Mouse (Mus musculus): ENCODE measurements around the gene Prc1.

DNA sequence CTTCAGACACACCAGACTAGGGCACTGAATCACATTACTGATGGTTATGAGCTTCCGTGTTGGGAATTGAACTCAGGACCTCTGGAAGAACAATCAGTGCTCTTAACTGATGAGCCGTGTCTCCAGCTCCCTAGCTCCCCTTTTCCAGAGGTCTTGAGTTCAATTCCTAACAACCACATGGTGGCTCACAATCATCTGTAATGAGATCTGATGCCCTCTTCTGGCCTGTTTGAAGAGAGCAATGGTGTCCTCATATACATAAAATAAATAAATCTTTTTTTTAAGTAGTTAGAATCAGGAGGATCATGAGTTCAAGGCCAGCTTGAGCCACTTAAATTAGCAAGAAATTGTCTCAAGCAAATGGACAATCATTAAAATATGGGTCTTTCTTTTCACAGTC lies 38.3 kb upstream of the Prc1 start:
- TF ChIP-seq SRF (IDR thresholded peaks at IDR 0.05; ENCODE audit: control insufficient read depth, insufficient read length, low read depth) (no peak), MYOD1 (IDR thresholded peaks at IDR 0.05; ENCODE audit: control insufficient read depth in 1 of 3, insufficient read length in 2 of 3, low read depth in 2 of 3) (no peak), POLR2AphosphoS2 (IDR thresholded peaks at IDR 0.05; ENCODE audit: insufficient read length, low read depth) (no peak), MAX (IDR thresholded peaks at IDR 0.05; ENCODE audit: low read depth) (no peak), USF1 (IDR thresholded peaks at IDR 0.05; ENCODE audit: low read depth) (no peak), POLR2A (IDR thresholded peaks at IDR 0.05; ENCODE audit: insufficient read length, low read depth) (no peak), REST (IDR thresholded peaks at IDR 0.05; ENCODE audit: insufficient read depth, insufficient read length) (no peak), MYOG (IDR thresholded peaks at IDR 0.05; ENCODE audit: control insufficient read depth in 1 of 3, insufficient read depth in 1 of 3, insufficient read length in 2 of 3, low read depth in 2 of 3) (no peak)

All from myocyte (in vitro differentiated cells).